Mouse (Mus musculus) liver, embryonic 12.5 days (tissue): ENCODE results near the gene Kcne1. TPM values are rescaled to one million over a fixed set of nuclear protein-coding genes. Genes with fewer than 3 reads are reported as not detected.

Experiments
- ATAC-seq: fragments of 200-750 bp; cut with Nextera tagmentation; 2 replicates; pipeline ENCODE4 v1.8.0; 2017; ENCODE audit warnings: moderate number of reproducible peaks, mild to moderate bottlenecking, moderate library complexity
- H3K27ac ChIP-seq: fragments of 300-500 bp; sonication (generic); 2 replicates; pipeline ENCODE4 v1.5.1; 2016; ENCODE audit warnings: mild to moderate bottlenecking
- H3K27me3 ChIP-seq: fragments of 300-500 bp; sonication (generic); replicated peaks from 2 replicates; pipeline ENCODE4 v1.6.1; 2016; ENCODE audit warnings: mild to moderate bottlenecking, moderate library complexity
- H3K36me3 ChIP-seq: fragments of 300-500 bp; sonication (generic); 2 replicates; pipeline ENCODE4 v1.6.1; 2016; ENCODE audit warnings: mild to moderate bottlenecking, moderate library complexity
- H3K4me1 ChIP-seq: fragments of 300-500 bp; sonication (generic); 2 replicates; pipeline ENCODE4 v1.6.1; 2016
- H3K4me2 ChIP-seq: fragments of 300-500 bp; sonication (generic); 2 replicates; pipeline ENCODE4 v1.6.1; 2016; ENCODE audit warnings: mild to moderate bottlenecking, moderate library complexity
- H3K4me3 ChIP-seq: fragments of 300-500 bp; sonication (generic); 2 replicates; pipeline ENCODE4 v1.5.1; 2016; ENCODE audit warnings: mild to moderate bottlenecking, moderate library complexity
- H3K9ac ChIP-seq: fragments of 300-500 bp; sonication (generic); 2 replicates; pipeline ENCODE4 v1.6.1; 2016; ENCODE audit warnings: mild to moderate bottlenecking, moderate library complexity
- H3K9me3 ChIP-seq: fragments of 300-500 bp; sonication (generic); replicated peaks from 2 replicates; pipeline ENCODE4 v1.6.1; 2016; ENCODE audit warnings: mild to moderate bottlenecking, moderate library complexity
- WGBS: fragments of 180-500 bp; shearing (Covaris S2); methylation state at CpG from one replicate; pipeline ENCODE4 v1.1.7; 2016; ENCODE audit not compliant: insufficient replicate concordance; 5-methylcytosine and 5-hydroxymethylcytosine counted together
- polyA plus RNA-seq: library from polyadenylated mRNA; unstranded; fragments of >200 nt; fragmentation: Nextera tagmentation; extraction: Ambion mirVana; gene quantifications from 2 replicates; pipeline ENCODE4 v1.2.1, GENCODE M21; 2016

The Kcne1 gene
- polyA plus RNA-seq, 1 experiment from 2014 or later: not detected

- peak overlapping the region; percentile 81 for H3K4me2 ChIP-seq
- peaks cover 13% of the 10 kb centered on the region for H3K36me3 ChIP-seq
- peak overlapping the region; percentile 79 for H3K9ac ChIP-seq
- H3K4me3 ChIP-seq: peak overlapping the region; percentile 63
- peak overlapping the region; percentile 65 for H3K27ac ChIP-seq
- peak; percentile 67 for ATAC-seq
- 0 out of 2 replicates have a peak, but pooled peaks cover 6% of the 10 kb centered on the region for H3K27me3 ChIP-seq
- 1% methylated on average over 12 of the region's 12 CpGs for WGBS
- no peaks in the 10 kb centered on the region for H3K9me3 ChIP-seq
- peaks cover 34% of the 10 kb centered on the region for H3K4me1 ChIP-seq
Measured at GRCm38 (mm10) chr16:92301412-92301806, 57.9 kb downstream of the Kcne1 start.

GRCm38 (mm10) chr16:92300649-92301411, 58.4 kb downstream of the Kcne1 start, which contains the start of gene Smim11:
Gene Smim11, plus strand, starts transcription at chr16:92301286.
- H3K27me3 ChIP-seq: 0 out of 2 replicates have a peak, but pooled peaks cover 7% of the 10 kb centered on the region
- WGBS: 10% methylated on average over 32 of the region's 32 CpGs

More at GRCm38 (mm10) chr16:92300649-92301411, 58.4 kb downstream of the Kcne1 start, which contains the start of gene Smim11:
- Histone ChIP-seq H3K36me3 (peaks cover 8% of the 10 kb centered on the region), H3K9me3 (no peaks in the 10 kb centered on the region), H3K4me2 (peak within 1 kb of the TSS; percentile 81), H3K9ac (peak within 1 kb of the TSS; percentile 79), H3K27ac (peak within 1 kb of the TSS; percentile 65), H3K4me3 (peak within 1 kb of the TSS; percentile 63), H3K4me1 (peaks cover 34% of the 10 kb centered on the region)
- ATAC-seq: peak; percentile 92

Other genes with a start within 250 kb of the Kcne1 start
- gene Kcne2, start 67.1 kb downstream of the Kcne1 start, polyA plus RNA-seq: 0.13 TPM in 1 of 2 replicates, not detected in the other
- gene Smim11, start 58.2 kb downstream of the Kcne1 start, polyA plus RNA-seq: 76.4 and 76.8 TPM in 2 replicates
- gene Fam243, start 38.0 kb downstream of the Kcne1 start, polyA plus RNA-seq: not detected in 2 replicates
- gene Rcan1, start 111.4 kb upstream of the Kcne1 start, polyA plus RNA-seq: 14.3 and 15.9 TPM in 2 replicates
- gene Clic6, start 126.3 kb upstream of the Kcne1 start, polyA plus RNA-seq: 1.3 and 1.7 TPM in 2 replicates